8 mouse cellular contexts compared by ENCODE assay signal in the genomic region with DNA sequence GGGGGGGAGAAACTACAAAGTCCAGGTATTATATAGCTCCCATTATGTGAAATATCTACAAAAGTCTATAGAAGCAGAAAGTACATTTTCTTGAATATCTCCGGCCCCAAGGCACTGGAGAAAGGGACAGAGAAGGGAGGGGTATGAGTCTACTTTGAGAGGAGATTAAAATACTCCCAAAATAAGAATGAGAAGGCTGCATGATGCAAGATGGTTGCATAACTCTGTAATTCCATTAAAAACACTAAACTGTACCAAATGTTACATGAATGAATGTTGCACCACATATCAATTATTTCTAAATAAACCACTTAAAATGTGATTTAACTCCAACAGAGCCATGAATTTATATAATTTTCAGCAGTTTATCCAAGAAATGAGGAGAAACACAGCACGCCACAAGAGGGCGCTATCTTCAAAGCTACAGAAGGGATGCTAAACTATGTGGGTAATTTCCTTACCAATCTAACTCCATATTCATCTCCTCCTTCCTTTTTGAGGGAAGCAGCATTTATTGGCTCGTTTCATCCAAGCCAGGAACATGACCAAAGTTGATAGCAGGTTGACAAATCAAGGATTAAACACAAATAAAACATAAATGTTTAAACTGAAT.
DNase-seq lines count a peak whose midpoint lies in the region; ATAC-seq and TF ChIP-seq lines count a peak whose summit lies in the region.

No protein-coding gene starts in this region.

- H3K4me1 ChIP-seq in forebrain, postnatal 0 days (ENCODE audit: insufficient read depth), result no peaks in the 10 kb centered on the region
- peaks cover 7% of the 10 kb centered on the region for H3K4me1 ChIP-seq in liver, embryonic 11.5 days (replicated peaks; ENCODE audit: control insufficient read depth, insufficient read depth, low read length)

- H3K27me3 ChIP-seq in forebrain, postnatal 0 days (ENCODE audit: insufficient read depth, low read length), result no peaks in the 10 kb centered on the region
- 0 out of 2 replicates have a peak, but pooled peaks cover 2% of the 10 kb centered on the region for H3K27me3 ChIP-seq in liver, embryonic 11.5 days (replicated peaks; ENCODE audit: control insufficient read depth, insufficient read depth, low read length)

- no peaks in the 10 kb centered on the region for H3K36me3 ChIP-seq in forebrain, postnatal 0 days (ENCODE audit: insufficient read depth)
- no peaks in the 10 kb centered on the region for H3K36me3 ChIP-seq in liver, embryonic 11.5 days (ENCODE audit: control insufficient read depth, insufficient read depth, low read length)

- peak; percentile 96 for TF ChIP-seq CTCF in forebrain, postnatal 0 days (IDR thresholded peaks at IDR 0.05; ENCODE audit: low read depth)

- no peak overlapping the region for H3K4me2 ChIP-seq in forebrain, postnatal 0 days (ENCODE audit: low read depth)
- no peak overlapping the region for H3K4me2 ChIP-seq in liver, embryonic 11.5 days

- ATAC-seq in forebrain, postnatal 0 days, result peak; percentile 61; the same call in 1 of the 2 replicates
- ATAC-seq in liver, embryonic 11.5 days (replicated peaks; ENCODE audit: low FRiP score), result no peak
- ATAC-seq in erythroblast, adult 5-6 weeks (replicated peaks; ENCODE audit: low FRiP score, poor library complexity, severe bottlenecking), result no peak

- H3K9ac ChIP-seq in forebrain, postnatal 0 days, result no peak overlapping the region
- H3K9ac ChIP-seq in liver, embryonic 11.5 days (ENCODE audit: low read depth, low read length), result no peak overlapping the region

- no peak overlapping the region for H3K27ac ChIP-seq in forebrain, postnatal 0 days (ENCODE audit: low read depth, low read length)
- no peak overlapping the region for H3K27ac ChIP-seq in liver, embryonic 11.5 days (ENCODE audit: low read depth, low read length)

- DNase-seq in B cell, adult 2 months, result peak; percentile 48 to 53
- peak; percentile 66 for DNase-seq in ES-CJ7 (ENCODE audit: low read depth, low spot score)
- DNase-seq in cerebellum, adult 11 months, result peak; percentile 64
- peak; percentile 90 for DNase-seq in forebrain, postnatal 0 days
- peak; percentile 72 for DNase-seq in kidney, postnatal 14 days
- peak; percentile 37 for DNase-seq in liver, embryonic 11.5 days (ENCODE audit: low spot score)
- peak; percentile 78 for DNase-seq in right cerebral cortex, postnatal 14 days

- 16% methylated on average over 4 of the region's 4 CpGs for WGBS in forebrain, postnatal 0 days
- WGBS in liver, embryonic 11.5 days, result 14% methylated on average over 4 of the region's 4 CpGs

- H3K4me3 ChIP-seq in forebrain, postnatal 0 days (ENCODE audit: low read depth, low read length), result no peak overlapping the region
- no peak overlapping the region for H3K4me3 ChIP-seq in liver, embryonic 11.5 days (ENCODE audit: low read depth, low read length)

- no peaks in the 10 kb centered on the region for H3K9me3 ChIP-seq in forebrain, postnatal 0 days (ENCODE audit: low read length)
- H3K9me3 ChIP-seq in liver, embryonic 11.5 days (ENCODE audit: control insufficient read depth, low read length), result no peaks in the 10 kb centered on the region

Comparison
In these comparisons a context has a peak if more than half of its experiments do, and no peak if none do; other contexts are left out.
1. DNase-seq: peak in every context shown above with its lines; median percentile 90 in forebrain, postnatal 0 days; 78 in right cerebral cortex, postnatal 14 days; 72 in kidney, postnatal 14 days; 66 in ES-CJ7; 64 in cerebellum, adult 11 months; 50 in B cell, adult 2 months; 37 in liver, embryonic 11.5 days.